Mouse (Mus musculus): ENCODE measurements around the gene Cdhr3. TPM values are rescaled to one million over a fixed set of nuclear protein-coding genes. Genes with fewer than 3 reads are reported as not detected.

Cdhr3 gene
- polyA plus RNA-seq (2015; fragmentation: Nextera tagmentation; extraction: Ambion mirVana) = 0.04 TPM in 1 of 2 replicates, not detected in the other

DNA sequence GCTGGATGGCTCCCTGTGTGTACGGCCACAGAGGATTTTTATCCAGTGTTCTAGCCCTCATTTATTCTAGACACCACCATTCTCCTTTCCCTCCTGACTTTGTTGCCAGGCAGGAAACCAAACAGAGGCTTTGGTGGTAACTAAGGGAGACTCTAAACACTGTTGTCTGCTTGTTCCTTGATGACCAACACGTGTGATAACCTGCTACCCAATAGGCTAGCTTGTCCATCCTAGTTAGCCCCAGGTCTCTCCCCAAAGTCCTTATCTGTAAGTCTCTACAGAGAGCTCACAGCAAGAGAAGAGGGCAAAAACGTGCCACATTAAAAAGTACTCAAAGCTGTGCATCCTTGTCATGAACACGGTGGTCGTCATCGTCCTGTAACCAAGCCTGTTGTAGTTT, at the start of gene Cdhr3:
Gene Cdhr3 (minus strand): TSS at position 101 of the 400 bp plus-strand sequence.

Small RNA genes within 50 kb of the gene (microRNA-seq; reads per million reads assigned to microRNA genes)
- not detected for gene Gm22904

Other genes starting within 250 kb of the Cdhr3 start
- 190 and 225 TPM in 2 replicates for gene Sypl, start 139.0 kb downstream of the Cdhr3 start, polyA plus RNA-seq (2015; fragmentation: Nextera tagmentation; extraction: Ambion mirVana)
- gene Atxn7l1, start 54.8 kb upstream of the Cdhr3 start, polyA plus RNA-seq (2015; fragmentation: Nextera tagmentation; extraction: Ambion mirVana) = 6.7 and 7.0 TPM in 2 replicates

Data from urinary bladder, postnatal 0 days (tissue).